Mouse (Mus musculus) Muller cell, postnatal 12 days (primary cell): ENCODE data around the gene 6820408C15Rik.

Source experiments
- DNase-seq: peaks from one replicate; pipeline ENCODE4 v3.0.0-alpha.2; 2015; ENCODE audit errors: inconsistent ontology term

The 6820408C15Rik gene

DNA sequence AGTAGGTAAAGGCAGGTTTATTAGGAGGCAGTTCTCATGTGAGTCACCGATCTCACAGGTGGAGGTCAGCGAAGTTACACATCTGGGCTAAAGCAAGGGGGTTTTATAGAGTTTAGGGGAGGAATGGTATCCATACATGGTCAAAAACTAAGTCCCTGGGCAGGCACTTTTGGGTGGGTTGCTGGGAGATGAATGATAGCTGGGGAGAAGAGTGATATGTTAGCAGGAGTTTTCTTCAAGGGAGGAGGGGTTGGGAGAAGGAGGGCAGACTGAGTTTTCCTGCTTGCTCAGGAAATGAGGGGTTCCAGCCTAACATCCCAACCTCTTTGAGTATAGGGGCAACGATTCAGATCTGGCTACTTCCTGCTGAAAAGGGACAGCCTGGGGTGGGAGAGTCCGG, at the start of gene 6820408C15Rik:
TSS of gene 6820408C15Rik (plus strand) at position 301 of the 400 bp plus-strand sequence.
- no peak for DNase-seq

DNA sequence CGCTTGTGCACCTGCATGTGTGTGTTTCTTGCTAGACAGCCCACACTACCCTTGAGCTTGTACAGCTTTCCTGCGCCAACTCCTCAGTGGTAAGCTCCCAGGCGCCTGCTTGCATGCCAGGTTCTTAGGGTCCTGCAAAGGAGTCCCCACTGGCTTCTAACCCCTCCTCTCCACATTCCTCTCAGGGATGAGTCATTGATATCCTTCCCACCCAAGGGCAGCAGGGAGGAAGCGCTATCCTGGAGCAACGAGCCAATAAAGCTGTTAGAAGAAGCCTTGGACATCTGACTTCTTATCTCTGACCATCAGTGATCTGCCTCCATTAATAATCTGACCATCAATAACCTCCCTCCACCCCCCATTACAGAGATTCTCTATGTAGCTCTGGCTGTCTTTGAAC, 47.5 kb upstream of the 6820408C15Rik start:
- DNase-seq = no peak

GRCm38 (mm10) chr2:152368532-152369140, 46.8 kb upstream of the 6820408C15Rik start:
- DNase-seq = peak; percentile 58

GRCm38 (mm10) chr2:152372104-152372503, 43.3 kb upstream of the 6820408C15Rik start:
- no peak for DNase-seq

GRCm38 (mm10) chr2:152372661-152373060, 42.7 kb upstream of the 6820408C15Rik start:
- no peak for DNase-seq

DNA sequence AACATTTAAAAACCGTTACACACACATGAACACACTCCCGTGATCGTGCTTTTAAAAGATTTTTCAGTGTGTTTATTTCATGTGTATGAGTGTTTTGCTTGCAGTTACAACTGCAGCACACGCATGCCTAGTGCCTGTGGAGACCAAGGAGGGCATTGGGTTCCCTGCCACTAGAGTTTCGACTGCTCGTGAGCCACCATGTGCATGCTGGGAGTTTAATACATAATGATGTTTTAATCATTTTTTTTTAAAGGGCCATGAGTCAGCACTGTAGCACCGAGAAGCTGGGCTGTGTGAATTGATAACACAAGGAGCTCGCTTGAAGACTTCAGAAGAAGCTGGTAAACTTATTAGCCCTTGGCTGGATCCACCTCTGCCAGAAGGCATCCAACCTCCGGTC, 41.8 kb upstream of the 6820408C15Rik start:
- no peak for DNase-seq

- no peak for DNase-seq
Observed at GRCm38 (mm10) chr2:152375652-152376344, 39.6 kb upstream of the 6820408C15Rik start.

DNA sequence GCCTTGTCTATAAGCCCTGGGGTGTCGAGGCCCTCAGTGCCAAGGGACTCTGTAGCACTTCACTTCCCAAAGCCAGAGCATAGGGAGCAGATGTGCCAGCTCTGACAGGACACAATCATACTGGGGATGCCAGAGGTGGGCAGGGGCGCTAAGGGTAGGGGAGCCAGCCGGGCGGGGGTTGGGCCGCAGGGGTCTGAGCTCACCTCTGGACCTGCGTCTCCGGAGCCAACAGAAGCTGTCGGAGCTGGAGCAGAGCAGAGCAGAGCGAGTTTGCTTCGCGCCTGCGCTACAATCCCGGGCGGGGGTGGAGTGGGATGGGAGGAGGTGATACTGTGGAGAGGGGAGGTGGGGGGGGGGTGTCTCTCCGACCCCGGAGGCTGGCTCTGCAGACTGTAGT, 39.0 kb upstream of the 6820408C15Rik start, which contains the start of gene Nrsn2:
TSS of gene Nrsn2 (minus strand) at position 294 of the 397 bp plus-strand sequence.
- no peak for DNase-seq

DNA sequence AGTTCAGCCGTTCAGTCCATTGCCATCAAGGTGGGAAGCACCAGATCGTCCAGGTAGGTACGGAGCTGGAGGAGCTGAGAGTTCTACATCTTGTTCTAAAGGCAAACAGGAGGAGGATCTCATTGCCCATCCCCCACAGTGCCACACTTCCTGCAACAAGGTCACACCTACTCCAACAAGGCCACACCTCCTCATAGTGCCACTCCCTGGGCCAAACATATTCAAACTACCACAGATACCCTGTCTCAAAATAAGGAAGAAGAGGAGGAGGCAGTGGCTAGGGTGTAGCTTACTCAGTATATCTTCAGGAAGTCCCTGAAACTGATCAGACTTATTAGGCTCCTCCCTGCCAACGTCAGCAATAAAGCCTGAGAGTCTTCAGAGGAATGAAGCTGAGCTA, 31.2 kb upstream of the 6820408C15Rik start:
- no peak for DNase-seq

GRCm38 (mm10) chr2:152392786-152393185, 22.6 kb upstream of the 6820408C15Rik start:
- DNase-seq = peak; percentile 53

- DNase-seq = no peak
Observed at GRCm38 (mm10) chr2:152393225-152394017, 22.0 kb upstream of the 6820408C15Rik start.

- no peak for DNase-seq
Observed at GRCm38 (mm10) chr2:152395271-152395920, 20.0 kb upstream of the 6820408C15Rik start.

DNA sequence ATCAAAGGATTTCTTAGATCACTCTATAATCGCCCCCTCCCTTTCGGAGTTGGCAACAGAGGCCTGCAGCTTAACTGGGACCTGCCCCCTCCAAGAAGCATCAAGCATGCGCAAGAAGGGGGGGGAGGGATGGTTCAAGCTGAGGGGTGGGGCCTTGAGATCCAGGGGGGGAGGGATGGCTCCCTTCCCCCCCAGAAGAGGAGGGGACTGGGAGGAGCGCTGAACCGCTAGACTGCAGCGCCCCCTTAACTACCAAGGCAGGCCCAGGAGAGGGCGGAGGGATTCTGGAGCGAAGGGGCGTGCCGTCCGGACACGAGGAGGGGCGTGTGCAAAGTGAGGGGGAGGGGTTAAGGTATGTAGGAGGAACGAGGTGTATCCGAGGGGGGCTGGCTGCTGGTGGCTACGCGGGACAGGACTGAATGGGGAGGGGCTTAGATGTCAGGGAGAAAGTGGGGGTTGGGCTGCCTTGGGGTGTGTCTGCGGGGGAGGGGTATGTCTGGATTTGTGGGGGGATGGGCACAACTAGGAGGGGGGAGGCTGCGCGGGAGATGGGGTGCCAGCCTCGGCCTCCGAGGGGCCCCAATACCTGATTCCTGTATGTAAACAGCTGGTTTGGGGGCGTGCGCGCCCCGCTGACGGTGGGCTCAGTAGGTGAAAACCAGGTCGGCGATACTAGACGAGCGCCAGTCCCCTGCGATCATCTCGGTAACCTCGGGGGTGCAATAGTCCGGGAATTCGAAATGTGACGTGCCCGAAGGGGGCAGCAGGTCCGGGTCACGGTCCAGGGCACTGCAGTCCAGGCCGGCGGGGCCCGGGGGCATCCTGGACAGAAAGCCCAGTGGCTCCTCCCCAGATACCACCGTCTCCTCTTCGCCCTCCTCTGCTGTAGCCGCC, 19.0 kb upstream of the 6820408C15Rik start:
- DNase-seq = peak; percentile 99

DNA sequence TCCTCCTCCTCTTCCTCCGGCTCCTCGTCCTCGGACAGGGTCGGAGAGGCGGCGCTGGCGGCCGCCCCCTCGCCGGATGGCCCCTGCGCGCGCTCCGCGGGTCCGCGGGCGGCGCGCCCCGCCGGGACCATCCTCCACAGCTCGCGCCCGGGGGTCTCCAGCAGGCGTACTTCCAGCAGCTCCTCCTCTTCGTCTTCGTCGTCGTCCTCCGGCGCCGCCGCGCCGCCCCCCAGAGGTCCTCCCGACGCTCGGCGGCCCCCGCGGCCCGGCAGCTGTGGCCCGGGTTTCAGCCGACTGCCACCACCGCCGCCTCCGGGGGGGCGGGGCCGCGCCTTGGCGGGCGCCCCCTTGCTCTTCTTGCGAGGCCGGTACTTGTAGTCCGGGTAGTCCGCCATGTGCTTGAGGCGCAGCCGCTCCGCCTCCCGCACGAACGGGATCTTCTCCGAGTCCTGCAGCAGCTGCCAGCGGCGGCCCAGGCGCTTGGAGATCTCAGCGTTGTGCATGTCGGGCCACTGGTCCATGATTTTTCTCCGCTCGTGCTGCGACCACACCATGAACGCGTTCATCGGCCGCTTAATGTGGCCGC, 18.3 kb upstream of the 6820408C15Rik start:
- DNase-seq = peak; percentile 93

DNA sequence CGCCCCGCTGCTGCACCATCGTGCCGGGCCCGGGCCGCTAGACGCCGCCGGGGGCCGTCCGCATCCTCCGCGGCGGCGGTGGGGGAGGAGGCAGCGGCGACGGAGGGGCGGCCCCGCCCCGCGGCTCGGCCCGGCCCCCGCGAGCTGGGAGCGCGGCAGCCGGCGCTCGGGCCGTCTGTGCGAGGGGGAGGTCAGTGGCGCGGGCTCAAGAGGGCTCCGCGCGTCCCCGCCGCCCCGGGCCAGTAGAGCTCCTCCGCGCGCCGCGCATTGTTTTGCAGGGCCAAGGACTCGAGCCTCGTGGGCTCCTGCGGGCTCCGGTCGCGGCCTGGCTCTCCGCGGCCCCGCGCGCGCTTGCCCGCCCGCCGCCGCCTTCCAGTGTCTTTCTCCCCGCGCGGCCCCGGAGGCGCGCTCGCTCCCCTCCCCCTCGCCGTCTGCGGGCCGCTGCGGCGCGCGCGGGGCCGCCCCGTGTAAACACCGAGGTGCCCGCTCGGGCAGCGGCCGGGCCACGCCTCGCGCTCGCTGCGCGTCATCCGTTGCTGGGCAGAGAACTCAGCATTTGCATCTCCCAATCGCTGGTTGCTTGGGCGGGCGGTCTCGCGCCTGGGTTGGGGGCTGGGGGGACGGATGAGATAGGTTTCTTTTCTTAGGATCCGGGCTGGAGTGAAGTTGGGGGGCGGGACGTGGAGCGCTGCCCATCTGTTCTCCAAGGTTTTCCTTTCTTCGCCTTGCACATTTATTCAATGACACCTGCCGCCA, 17.5 kb upstream of the 6820408C15Rik start, which contains the start of gene Sox12:
TSS of gene Sox12 (minus strand) at position 384 of the 756 bp plus-strand sequence.
- DNase-seq = peak; percentile 93

GRCm38 (mm10) chr2:152398691-152399090, 16.7 kb upstream of the 6820408C15Rik start:
- peak; percentile 95 for DNase-seq

DNA sequence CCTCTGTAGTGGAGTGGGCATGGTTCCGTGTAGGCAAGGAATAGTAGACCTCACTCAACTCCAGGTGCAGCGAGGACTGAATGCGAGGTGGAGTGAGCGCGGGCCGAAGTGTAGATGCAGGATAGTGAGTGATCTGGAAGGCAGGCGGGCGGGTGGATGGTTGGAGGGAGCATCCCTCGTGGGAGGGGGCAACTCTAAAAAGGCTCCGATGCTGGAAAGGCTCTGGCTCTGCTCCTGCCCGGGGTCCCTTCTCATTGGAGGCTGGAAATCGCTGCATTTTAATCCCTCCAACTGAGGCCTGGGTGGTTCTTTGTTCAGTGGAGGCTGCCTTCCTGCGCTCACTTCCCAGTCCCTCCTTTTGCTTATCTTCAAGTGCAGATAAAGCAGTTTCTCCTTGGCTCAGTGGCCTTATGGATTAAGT, 16.3 kb upstream of the 6820408C15Rik start:
- no peak for DNase-seq

GRCm38 (mm10) chr2:152406126-152406525, 9.3 kb upstream of the 6820408C15Rik start:
- peak; percentile 99 for DNase-seq

- DNase-seq = no peak
Observed at GRCm38 (mm10) chr2:152409781-152410180, 5.6 kb upstream of the 6820408C15Rik start.

- no peak for DNase-seq
Observed at GRCm38 (mm10) chr2:152410971-152411371, 4.4 kb upstream of the 6820408C15Rik start.
